Mouse (Mus musculus): ENCODE data around the gene Rb1.

GRCm38 (mm10) chr14:73226346-73226745 lies 99.3 kb downstream of the Rb1 start:
- no peak for TF ChIP-seq CTCF (IDR thresholded peaks at IDR 0.05; ENCODE audit: low read depth)
- no peak for TF ChIP-seq EP300 (IDR thresholded peaks at IDR 0.05; ENCODE audit: low read depth)
